Mouse (Mus musculus) lung, embryonic 15.5 days (tissue): ENCODE measurements around the gene Alms1. TPM values are rescaled to one million over a fixed set of nuclear protein-coding genes. Genes with fewer than 3 reads are reported as not detected.
A peak's percentile ranks its signal among the peaks of the same experiment; 100 is the strongest.

Experiments used
- ATAC-seq: fragments of 200-750 bp; cut with Nextera tagmentation; 2 replicates; pipeline ENCODE4 v1.8.0; 2017; ENCODE audit warnings: moderate number of reproducible peaks, borderline replicate concordance; ENCODE audit not compliant: low FRiP score, low TSS enrichment; ENCODE audit errors: extremely low read depth
- H3K27ac ChIP-seq: fragments of 300-500 bp; sonication (generic); 2 replicates; pipeline ENCODE4 v1.5.1; 2015; ENCODE audit warnings: moderate library complexity, mild to moderate bottlenecking, inconsistent platforms
- H3K27me3 ChIP-seq: fragments of 300-500 bp; sonication (generic); 2 replicates; pipeline ENCODE4 v1.6.1; 2015; ENCODE audit warnings: inconsistent platforms
- H3K36me3 ChIP-seq: fragments of 300-500 bp; sonication (generic); 2 replicates; pipeline ENCODE4 v1.6.1; 2015; ENCODE audit warnings: inconsistent platforms
- H3K4me1 ChIP-seq: fragments of 300-500 bp; sonication (generic); 2 replicates; pipeline ENCODE4 v1.6.1; 2015; ENCODE audit warnings: inconsistent platforms
- H3K4me2 ChIP-seq: fragments of 300-500 bp; sonication (generic); 2 replicates; pipeline ENCODE4 v1.6.1; 2015; ENCODE audit warnings: inconsistent platforms, mild to moderate bottlenecking, moderate library complexity
- H3K4me3 ChIP-seq: fragments of 300-500 bp; sonication (generic); 2 replicates; pipeline ENCODE4 v1.5.1; 2015; ENCODE audit warnings: mild to moderate bottlenecking, inconsistent platforms
- H3K9ac ChIP-seq: fragments of 300-500 bp; sonication (generic); 2 replicates; pipeline ENCODE4 v1.6.1; 2015; ENCODE audit warnings: inconsistent platforms
- H3K9me3 ChIP-seq: fragments of 300-500 bp; sonication (generic); 2 replicates; pipeline ENCODE4 v1.6.1; 2016; ENCODE audit warnings: inconsistent platforms
- WGBS: fragments of 180-500 bp; shearing (Covaris S2); methylation state at CpG from one replicate; pipeline ENCODE4 v1.1.7; 2015; 5-methylcytosine and 5-hydroxymethylcytosine counted together
- polyA plus RNA-seq: library from polyadenylated mRNA; unstranded; fragments of >200 nt; fragmentation: Nextera tagmentation; extraction: Ambion mirVana; gene quantifications from 2 replicates; pipeline ENCODE4 v1.2.1, GENCODE M21; 2015

Alms1 gene
- polyA plus RNA-seq = 5.0 and 5.4 TPM in 2 replicates

DNA sequence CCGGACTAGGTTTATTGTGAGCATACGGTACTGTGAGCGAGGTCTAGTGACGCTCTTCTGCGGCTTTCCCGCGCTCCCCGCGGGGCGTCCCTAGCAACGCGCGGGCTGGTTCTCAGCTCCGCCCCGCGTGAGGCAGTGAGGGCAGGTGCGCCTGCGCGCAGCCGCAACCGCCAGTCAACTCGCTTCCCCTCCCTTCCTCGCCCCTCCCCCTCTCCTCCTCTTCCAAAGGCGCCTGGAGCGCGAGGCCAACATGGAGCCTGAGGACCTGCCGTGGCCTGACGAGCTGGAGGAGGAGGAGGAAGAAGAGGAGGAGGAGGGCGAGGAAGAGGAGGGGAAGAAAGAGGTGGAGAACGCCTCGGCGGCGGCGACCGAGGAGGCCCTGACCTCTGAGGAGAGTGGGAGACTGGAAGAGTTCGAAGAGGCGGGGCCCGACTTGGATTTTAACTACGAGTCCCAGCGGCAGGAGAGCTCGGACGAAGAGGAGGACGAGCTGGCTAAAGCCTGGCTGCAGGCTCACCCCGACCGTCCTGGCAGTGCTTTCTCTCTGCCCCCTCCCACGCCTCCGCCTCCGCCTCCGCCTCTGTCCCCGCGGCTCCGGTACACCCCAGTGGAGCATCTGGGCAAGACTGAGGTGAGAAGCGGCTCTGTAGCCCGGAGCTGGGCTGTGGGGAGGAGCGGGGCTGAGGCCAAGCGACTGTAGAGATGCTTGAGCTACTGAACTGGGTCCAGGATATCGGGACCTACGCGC lies at the start of gene Alms1:
Alms1 (plus strand) TSS at position 136 of the 748 bp plus-strand sequence.
- Histone ChIP-seq H3K9me3 (no peaks in the 10 kb centered on the region), H3K4me1 (peaks cover 18% of the 10 kb centered on the region), H3K36me3 (no peaks in the 10 kb centered on the region), H3K27ac (peak within 1 kb of the TSS; percentile 84), H3K9ac (peak within 1 kb of the TSS; percentile 82), H3K4me3 (peak within 1 kb of the TSS; percentile 93), H3K4me2 (peak within 1 kb of the TSS; percentile 73), H3K27me3 (no peaks in the 10 kb centered on the region)
- peak; percentile 97 for ATAC-seq
- WGBS = under 1% methylated on average over 57 of the region's 59 CpGs

DNA sequence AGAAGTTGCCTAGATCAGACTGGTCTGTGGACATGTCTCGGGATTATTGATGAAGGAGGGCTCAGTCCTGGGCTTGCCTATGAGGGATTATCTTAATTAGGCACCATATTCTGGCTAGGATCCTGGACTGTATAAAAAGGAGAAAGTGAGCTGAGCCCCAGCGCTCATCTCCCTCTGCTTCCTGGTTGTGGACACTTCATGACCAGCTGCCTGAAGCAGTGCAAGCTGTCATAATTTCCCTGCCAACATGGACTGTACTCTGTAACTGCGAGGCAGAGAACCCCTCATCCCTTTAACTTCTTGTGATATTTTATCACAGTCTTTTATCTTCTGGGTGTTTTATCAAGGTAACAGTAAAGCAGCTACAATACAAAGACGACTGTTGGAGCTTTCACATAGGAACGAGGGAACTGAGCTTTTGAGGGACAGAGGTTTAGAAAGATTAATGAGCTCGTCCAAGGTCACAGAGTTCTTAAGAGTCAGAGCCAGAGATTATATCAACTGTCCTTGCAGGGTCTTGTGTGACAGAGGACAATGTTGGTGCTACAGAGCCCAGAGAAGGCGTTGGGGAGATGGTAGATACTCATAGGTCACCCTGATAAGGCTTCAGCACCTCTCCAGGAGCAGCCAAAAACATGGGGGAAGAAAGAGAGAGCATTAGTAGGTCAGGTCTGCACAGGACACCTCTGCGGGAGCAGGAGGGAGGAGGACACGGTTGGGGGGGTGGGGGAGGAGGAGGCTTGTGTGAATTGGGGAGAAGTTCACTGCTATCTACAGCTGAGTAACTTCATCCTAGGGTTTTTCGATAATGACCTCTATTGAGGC lies 43.8 kb upstream of the Alms1 start:
- H3K9ac ChIP-seq = no peak overlapping the region
- WGBS = 67% methylated on average over 10 of the region's 10 CpGs
- H3K27ac ChIP-seq = no peak overlapping the region
- no peaks in the 10 kb centered on the region for H3K36me3 ChIP-seq
- no peak overlapping the region for H3K4me2 ChIP-seq
- no peaks in the 10 kb centered on the region for H3K4me1 ChIP-seq
- H3K4me3 ChIP-seq = no peak overlapping the region
- no peak for ATAC-seq
- H3K9me3 ChIP-seq = no peaks in the 10 kb centered on the region
- H3K27me3 ChIP-seq = no peaks in the 10 kb centered on the region

GRCm38 (mm10) chr6:85544251-85544881 lies 43.0 kb upstream of the Alms1 start:
- H3K27me3 ChIP-seq = no peaks in the 10 kb centered on the region
- WGBS = 70% methylated on average over 13 of the region's 13 CpGs
- no peak for ATAC-seq

DNA sequence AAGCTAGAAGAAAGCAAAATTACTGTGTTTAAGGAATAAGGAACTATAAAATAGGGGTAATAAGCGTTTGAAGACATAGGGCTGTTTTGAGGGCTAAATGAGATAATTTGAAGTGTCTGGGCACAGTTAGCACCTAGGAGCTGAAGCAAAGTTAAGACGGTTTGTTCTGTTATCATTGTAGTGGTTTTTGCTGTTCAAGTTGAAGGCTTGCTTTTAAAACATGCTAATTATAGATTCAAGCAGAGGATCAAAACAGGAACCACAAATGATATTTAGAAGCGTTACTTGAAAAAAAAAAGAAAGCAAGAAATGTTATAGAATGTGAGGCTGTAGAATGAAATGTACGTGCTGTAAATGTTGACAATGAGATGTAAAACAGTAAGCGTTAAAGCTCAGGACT lies 39.7 kb upstream of the Alms1 start:
- Histone ChIP-seq H3K36me3 (no peaks in the 10 kb centered on the region), H3K9me3 (no peaks in the 10 kb centered on the region), H3K4me2 (no peak overlapping the region), H3K27me3 (no peaks in the 10 kb centered on the region), H3K4me3 (no peak overlapping the region), H3K9ac (no peak overlapping the region), H3K4me1 (no peaks in the 10 kb centered on the region), H3K27ac (no peak overlapping the region)
- 82% methylated on average over 5 of the region's 5 CpGs for WGBS
- no peak for ATAC-seq

More at GRCm38 (mm10) chr6:85544251-85544881, 43.0 kb upstream of the Alms1 start:
- Histone ChIP-seq H3K36me3 (no peaks in the 10 kb centered on the region), H3K4me3 (no peak overlapping the region), H3K4me2 (no peak overlapping the region), H3K4me1 (no peaks in the 10 kb centered on the region), H3K27ac (no peak overlapping the region), H3K9ac (no peak overlapping the region), H3K9me3 (no peaks in the 10 kb centered on the region)

DNA sequence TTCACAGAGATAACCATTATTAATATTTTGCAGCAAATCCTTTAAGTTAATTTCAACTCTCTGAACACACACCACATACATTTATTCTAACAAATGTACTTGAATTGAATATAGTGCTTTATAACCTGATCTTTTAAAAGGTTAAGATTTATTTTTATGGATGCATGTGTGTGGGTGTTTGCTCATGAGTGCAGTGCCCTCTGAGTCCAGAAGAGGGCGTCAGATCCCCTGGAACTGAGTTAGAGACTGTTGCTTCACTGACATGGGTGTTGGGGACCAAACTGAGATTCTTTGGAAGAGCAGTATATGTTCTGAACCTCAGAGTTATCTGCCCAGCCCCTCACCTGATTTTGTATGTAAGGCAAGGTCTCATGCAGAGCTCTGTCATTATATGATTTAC lies 25.0 kb upstream of the Alms1 start:
- Histone ChIP-seq H3K9ac (no peak overlapping the region), H3K4me3 (no peak overlapping the region), H3K27me3 (no peaks in the 10 kb centered on the region), H3K9me3 (no peaks in the 10 kb centered on the region), H3K4me2 (no peak overlapping the region), H3K27ac (no peak overlapping the region), H3K4me1 (no peaks in the 10 kb centered on the region), H3K36me3 (no peaks in the 10 kb centered on the region)
- ATAC-seq = no peak
- 11% methylated on average over 1 of the region's 1 CpGs for WGBS

GRCm38 (mm10) chr6:85572816-85573215 lies 14.5 kb upstream of the Alms1 start:
- Histone ChIP-seq H3K4me1 (no peaks in the 10 kb centered on the region), H3K9ac (no peak overlapping the region), H3K9me3 (no peaks in the 10 kb centered on the region), H3K27ac (no peak overlapping the region), H3K4me3 (no peak overlapping the region), H3K36me3 (no peaks in the 10 kb centered on the region), H3K4me2 (no peak overlapping the region), H3K27me3 (no peaks in the 10 kb centered on the region)
- no peak for ATAC-seq
- 79% methylated on average over 5 of the region's 5 CpGs for WGBS

- WGBS = 85% methylated on average over 5 of the region's 5 CpGs
- H3K27ac ChIP-seq = no peak overlapping the region
- H3K4me3 ChIP-seq = no peak overlapping the region
- no peak for ATAC-seq
- no peak overlapping the region for H3K4me2 ChIP-seq
- no peaks in the 10 kb centered on the region for H3K27me3 ChIP-seq
- no peaks in the 10 kb centered on the region for H3K4me1 ChIP-seq
- no peaks in the 10 kb centered on the region for H3K36me3 ChIP-seq
- H3K9me3 ChIP-seq = no peaks in the 10 kb centered on the region
- no peak overlapping the region for H3K9ac ChIP-seq
Measured at GRCm38 (mm10) chr6:85581688-85582087, 5.6 kb upstream of the Alms1 start.

GRCm38 (mm10) chr6:85584612-85585011 lies 2.7 kb upstream of the Alms1 start:
- Histone ChIP-seq H3K9me3 (no peaks in the 10 kb centered on the region), H3K27ac (no peak overlapping the region), H3K4me2 (no peak overlapping the region), H3K27me3 (no peaks in the 10 kb centered on the region), H3K4me1 (peaks cover 18% of the 10 kb centered on the region), H3K36me3 (no peaks in the 10 kb centered on the region), H3K4me3 (no peak overlapping the region), H3K9ac (no peak overlapping the region)
- ATAC-seq = no peak
- WGBS = 84% methylated on average over 4 of the region's 4 CpGs

GRCm38 (mm10) chr6:85586805-85587367 lies 445 bp upstream of the Alms1 start:
- Histone ChIP-seq H3K9me3 (no peaks in the 10 kb centered on the region), H3K36me3 (no peaks in the 10 kb centered on the region), H3K4me1 (peaks cover 18% of the 10 kb centered on the region), H3K27ac (no peak overlapping the region), H3K9ac (no peak overlapping the region), H3K4me2 (peak overlapping the region; percentile 73), H3K27me3 (no peaks in the 10 kb centered on the region), H3K4me3 (peak overlapping the region; percentile 93)
- ATAC-seq = no peak
- 34% methylated on average over 9 of the region's 9 CpGs for WGBS

DNA sequence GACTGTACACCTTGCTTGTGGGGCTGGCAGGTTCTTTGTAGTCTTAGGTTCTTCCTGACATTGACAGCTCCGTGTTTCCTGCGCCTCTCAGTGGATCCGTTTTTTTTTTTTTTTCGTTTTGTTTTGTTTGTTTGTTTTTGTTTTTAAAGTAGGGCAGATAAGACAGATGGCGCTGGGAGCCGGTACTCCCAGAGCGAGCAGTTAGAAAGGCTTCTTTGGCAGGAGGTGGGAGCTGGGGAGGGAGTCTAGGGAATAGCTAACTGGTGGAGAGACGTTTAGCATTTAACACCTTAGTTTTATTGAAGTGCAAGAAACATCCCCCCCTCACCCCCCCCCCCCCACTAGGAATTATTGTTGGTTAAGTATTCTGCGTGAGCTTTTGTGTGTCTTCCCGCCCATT lies 833 bp downstream of the Alms1 start:
- Histone ChIP-seq H3K4me2 (peak overlapping the region; percentile 73), H3K4me3 (peak overlapping the region; percentile 93), H3K27me3 (no peaks in the 10 kb centered on the region), H3K9ac (peak overlapping the region; percentile 82), H3K4me1 (peaks cover 18% of the 10 kb centered on the region), H3K36me3 (no peaks in the 10 kb centered on the region), H3K27ac (peak overlapping the region; percentile 84), H3K9me3 (no peaks in the 10 kb centered on the region)
- no peak for ATAC-seq
- WGBS = 0% methylated on average over 10 of the region's 10 CpGs

GRCm38 (mm10) chr6:85588568-85588967 lies 1.2 kb downstream of the Alms1 start:
- Histone ChIP-seq H3K4me3 (peak overlapping the region; percentile 93), H3K9ac (peak overlapping the region; percentile 82; the same call in 1 of the 2 replicates)
- WGBS = 3% methylated on average over 4 of the region's 4 CpGs

More at GRCm38 (mm10) chr6:85588568-85588967, 1.2 kb downstream of the Alms1 start:
- peaks cover 18% of the 10 kb centered on the region for H3K4me1 ChIP-seq
- H3K27me3 ChIP-seq = no peaks in the 10 kb centered on the region
- peak overlapping the region; percentile 84; the same call in 1 of the 2 replicates for H3K27ac ChIP-seq
- peak overlapping the region; percentile 73 for H3K4me2 ChIP-seq
- no peaks in the 10 kb centered on the region for H3K36me3 ChIP-seq
- H3K9me3 ChIP-seq = no peaks in the 10 kb centered on the region
- no peak for ATAC-seq
